Mouse (Mus musculus) heart, adult 2 months (tissue): Measurements from ENCODE around the gene Layn. TPM values are rescaled to one million over a fixed set of nuclear protein-coding genes. Genes with fewer than 3 reads are reported as not detected.

Experiments
- DNase-seq, 2 experiments: peaks; one replicate each; pipeline ENCODE4 v3.0.0; 2021
- H3K27ac ChIP-seq: fragments of 200-600 bp; 2 replicates; pipeline ENCODE4 v1.8.1; 2022
- H3K27me3 ChIP-seq: fragments of 200-500 bp; 2 replicates; pipeline ENCODE4 v1.6.1; 2012; ENCODE audit warnings: mild to moderate bottlenecking, low read length, inconsistent platforms, mixed read lengths; ENCODE audit not compliant: control insufficient read depth, insufficient read depth
- H3K36me3 ChIP-seq: fragments of 200-500 bp; 2 replicates; pipeline ENCODE4 v1.6.1; 2012; ENCODE audit warnings: low read length, inconsistent platforms; ENCODE audit not compliant: control insufficient read depth, insufficient read depth
- H3K4me1 ChIP-seq: fragments of 200-500 bp; 2 replicates; pipeline ENCODE4 v1.6.1; 2011; ENCODE audit warnings: low read length; ENCODE audit not compliant: control insufficient read depth, insufficient read depth
- H3K4me3 ChIP-seq: fragments of 200-600 bp; 2 replicates; pipeline ENCODE4 v1.8.1; 2022
- H3K79me2 ChIP-seq: fragments of 200-500 bp; replicated peaks from 2 replicates; pipeline ENCODE4 v1.6.1; 2012; ENCODE audit warnings: mild to moderate bottlenecking, inconsistent platforms, low read length, moderate library complexity, mixed read lengths; ENCODE audit not compliant: control insufficient read depth, insufficient read depth
- H3K9ac ChIP-seq: fragments of 200-500 bp; 2 replicates; pipeline ENCODE4 v1.6.1; 2012; ENCODE audit warnings: low read depth, mild to moderate bottlenecking, control low read depth, inconsistent platforms, low read length, mixed read lengths
- CTCF ChIP-seq: fragments of 200-600 bp; IDR thresholded peaks from 2 replicates; pipeline ENCODE4 v1.8.1; 2022; ENCODE audit warnings: antibody characterized with exemption, mild to moderate bottlenecking, moderate library complexity
- EP300 ChIP-seq: fragments of 200-500 bp; IDR thresholded peaks from 2 replicates; pipeline ENCODE4 v1.6.1; 2011; ENCODE audit warnings: low read depth, low read length, control low read depth; ENCODE audit not compliant: insufficient read depth
- POLR2A ChIP-seq: fragments of 200-500 bp; IDR thresholded peaks from 2 replicates; pipeline ENCODE4 v1.6.1; 2011; ENCODE audit warnings: mild to moderate bottlenecking, low read depth, low read length, control low read depth; ENCODE audit not compliant: insufficient read depth
- whole genome bisulfite sequencing: fragments of 180-500 bp; shearing (Covaris S2); methylation state at CpG from one replicate; pipeline ENCODE4 v1.1.7; 2018; 5-methylcytosine and 5-hydroxymethylcytosine counted together
- intact Hi-C: fragments of 180-260 bp; cut with DNase I; formaldehyde crosslinking; loops from one replicate; pipeline ENCODE4 v1.15.1; 2025
- polyA plus RNA-seq: library from polyadenylated mRNA; depleted of rRNA; stranded (reverse); fragments of >200 nt; gene quantifications from 2 replicates; pipeline ENCODE4 v1.2.3, GENCODE M21; 2012
- total RNA-seq, 2 experiments: library from RNA; stranded (reverse); gene quantifications; 2 replicates each; pipeline ENCODE4 v1.2.3; 2021

The Layn gene
- total and polyA plus RNA-seq, 3 experiments: 3.1 to 7.7 (median 7.6) TPM

- no peaks in the 10 kb centered on the region for H3K36me3 ChIP-seq
- no peak for TF ChIP-seq EP300
- TF ChIP-seq CTCF: peak; percentile 66
- no peak overlapping the region for H3K9ac ChIP-seq
- no peak overlapping the region for H3K27ac ChIP-seq
- H3K4me3 ChIP-seq: no peak overlapping the region
- H3K79me2 ChIP-seq: no peaks in the 10 kb centered on the region
- no peaks in the 10 kb centered on the region; the same call in 1 of the 2 replicates for H3K4me1 ChIP-seq
- WGBS: 32% methylated on average over 3 of the region's 3 CpGs
- intact Hi-C loops: loop anchor here (2.0 kb wide), 1 partner anchor 203 kb away; no protein-coding TSS in a partner anchor
- DNase-seq: no peak
- H3K27me3 ChIP-seq: no peaks in the 10 kb centered on the region
These were observed 24.7 kb downstream of the Layn start for GRCm38 (mm10) chr9:51052180-51052579.

- no peak overlapping the region for H3K27ac ChIP-seq
- H3K79me2 ChIP-seq: no peaks in the 10 kb centered on the region
- no peak overlapping the region for H3K4me3 ChIP-seq
- H3K27me3 ChIP-seq: no peaks in the 10 kb centered on the region
- no peak for DNase-seq
- no peaks in the 10 kb centered on the region for H3K36me3 ChIP-seq
- WGBS: 62% methylated on average over 6 of the region's 6 CpGs
- H3K9ac ChIP-seq: no peak overlapping the region
- no peak for TF ChIP-seq POLR2A
- TF ChIP-seq CTCF: no peak
- no peak for TF ChIP-seq EP300
- intact Hi-C loops: no loop called here
- H3K4me1 ChIP-seq: no peaks in the 10 kb centered on the region
These were observed 34.8 kb downstream of the Layn start for GRCm38 (mm10) chr9:51042136-51042535.

GRCm38 (mm10) chr9:51041491-51041980 is 35.4 kb downstream of the Layn start:
- no peaks in the 10 kb centered on the region for H3K4me1 ChIP-seq
- H3K36me3 ChIP-seq: no peaks in the 10 kb centered on the region
- no peak overlapping the region for H3K4me3 ChIP-seq
- intact Hi-C loops: no loop called here
- no peaks in the 10 kb centered on the region for H3K27me3 ChIP-seq
- no peak overlapping the region for H3K9ac ChIP-seq
- DNase-seq: no peak
- H3K27ac ChIP-seq: no peak overlapping the region
- WGBS: 91% methylated on average over 7 of the region's 7 CpGs
- H3K79me2 ChIP-seq: no peaks in the 10 kb centered on the region
- TF ChIP-seq POLR2A: no peak
- no peak for TF ChIP-seq EP300
- TF ChIP-seq CTCF: no peak

- no peaks in the 10 kb centered on the region for H3K79me2 ChIP-seq
- no peaks in the 10 kb centered on the region for H3K27me3 ChIP-seq
- H3K9ac ChIP-seq: no peak overlapping the region
- TF ChIP-seq EP300 (no peak), POLR2A (no peak), CTCF (no peak)
- peaks cover 3% of the 10 kb centered on the region; the same call in 1 of the 2 replicates for H3K4me1 ChIP-seq
- 81% methylated on average over 3 of the region's 3 CpGs for WGBS
- no peaks in the 10 kb centered on the region for H3K36me3 ChIP-seq
- H3K27ac ChIP-seq: no peak overlapping the region
- no peak overlapping the region for H3K4me3 ChIP-seq
- DNase-seq: no peak
- intact Hi-C loops: no loop called here
These were observed 43.9 kb downstream of the Layn start for GRCm38 (mm10) chr9:51032785-51033529.

GRCm38 (mm10) chr9:51032291-51032690 is 44.6 kb downstream of the Layn start:
- no peak for TF ChIP-seq EP300
- no peak for TF ChIP-seq POLR2A
- no peak for TF ChIP-seq CTCF
- 87% methylated on average over 8 of the region's 8 CpGs for WGBS
- no peak for DNase-seq
- H3K27ac ChIP-seq: no peak overlapping the region
- no peak overlapping the region for H3K9ac ChIP-seq
- H3K4me3 ChIP-seq: no peak overlapping the region
- peaks cover 3% of the 10 kb centered on the region; the same call in 1 of the 2 replicates for H3K4me1 ChIP-seq
- no peaks in the 10 kb centered on the region for H3K36me3 ChIP-seq
- no peaks in the 10 kb centered on the region for H3K79me2 ChIP-seq
- H3K27me3 ChIP-seq: no peaks in the 10 kb centered on the region
- intact Hi-C loops: no loop called here

GRCm38 (mm10) chr9:51031603-51032002 is 45.3 kb downstream of the Layn start:
- Histone ChIP-seq H3K27me3 (no peaks in the 10 kb centered on the region), H3K27ac (no peak overlapping the region), H3K36me3 (no peaks in the 10 kb centered on the region), H3K79me2 (no peaks in the 10 kb centered on the region), H3K4me1 (peaks cover 3% of the 10 kb centered on the region; the same call in 1 of the 2 replicates), H3K4me3 (no peak overlapping the region), H3K9ac (no peak overlapping the region)
- intact Hi-C loops: no loop called here
- no peak for DNase-seq
- WGBS: 30% methylated on average over 6 of the region's 6 CpGs
- TF ChIP-seq POLR2A: no peak
- no peak for TF ChIP-seq EP300
- no peak for TF ChIP-seq CTCF
